Mouse (Mus musculus): ENCODE results near the gene Kcnma1. TPM values are rescaled to one million over a fixed set of nuclear protein-coding genes. Genes with fewer than 3 reads are reported as not detected.

Gene Kcnma1
- polyA plus RNA-seq, 1 experiment from 2014 or later = 7.8 TPM

- no peaks in the 10 kb centered on the region for H3K27me3 ChIP-seq (replicated peaks; ENCODE audit: control insufficient read depth, insufficient read depth, low read length)
- no peaks in the 10 kb centered on the region for H3K9me3 ChIP-seq (ENCODE audit: control insufficient read depth, low read length)
- no peak overlapping the region for H3K27ac ChIP-seq (replicated peaks; ENCODE audit: low read depth, low read length)
- H3K4me2 ChIP-seq (ENCODE audit: low read depth, low read length) = no peak overlapping the region
- H3K4me1 ChIP-seq (ENCODE audit: control insufficient read depth, insufficient read depth, low read length) = 0 out of 2 replicates have a peak, but pooled peaks cover 3% of the 10 kb centered on the region
- peak; percentile 68 for ATAC-seq (ENCODE audit: low read depth)
- WGBS = 38% methylated on average over 3 of the region's 3 CpGs
- H3K9ac ChIP-seq (ENCODE audit: low read depth, low read length) = no peak overlapping the region
- DNase-seq (ENCODE audit: low spot score) = peak; percentile 51
- H3K36me3 ChIP-seq (ENCODE audit: control insufficient read depth, insufficient read depth, low read length) = no peaks in the 10 kb centered on the region
- no peak overlapping the region for H3K4me3 ChIP-seq (ENCODE audit: low read depth, low read length)
These were observed 463.8 kb downstream of the Kcnma1 start for GRCm38 (mm10) chr14:23550467-23550866.

GRCm38 (mm10) chr14:23542131-23542530 is 472.2 kb downstream of the Kcnma1 start:
- H3K9me3 ChIP-seq (ENCODE audit: control insufficient read depth, low read length) = peaks cover 5% of the 10 kb centered on the region; the same call in 1 of the 2 replicates
- no peak overlapping the region for H3K27ac ChIP-seq (replicated peaks; ENCODE audit: low read depth, low read length)
- no peak overlapping the region for H3K9ac ChIP-seq (ENCODE audit: low read depth, low read length)
- 77% methylated on average over 6 of the region's 6 CpGs for WGBS
- H3K27me3 ChIP-seq (replicated peaks; ENCODE audit: control insufficient read depth, insufficient read depth, low read length) = no peaks in the 10 kb centered on the region
- no peak for DNase-seq (ENCODE audit: low spot score)
- H3K36me3 ChIP-seq (ENCODE audit: control insufficient read depth, insufficient read depth, low read length) = no peaks in the 10 kb centered on the region
- H3K4me1 ChIP-seq (ENCODE audit: control insufficient read depth, insufficient read depth, low read length) = no peaks in the 10 kb centered on the region
- no peak for ATAC-seq (ENCODE audit: low read depth)
- H3K4me3 ChIP-seq (ENCODE audit: low read depth, low read length) = no peak overlapping the region
- no peak overlapping the region for H3K4me2 ChIP-seq (ENCODE audit: low read depth, low read length)

GRCm38 (mm10) chr14:23539621-23540020 is 474.7 kb downstream of the Kcnma1 start:
- H3K9ac ChIP-seq (ENCODE audit: low read depth, low read length) = no peak overlapping the region
- no peaks in the 10 kb centered on the region for H3K4me1 ChIP-seq (ENCODE audit: control insufficient read depth, insufficient read depth, low read length)
- H3K4me3 ChIP-seq (ENCODE audit: low read depth, low read length) = no peak overlapping the region
- WGBS = 74% methylated on average over 3 of the region's 3 CpGs
- H3K27ac ChIP-seq (replicated peaks; ENCODE audit: low read depth, low read length) = no peak overlapping the region
- H3K27me3 ChIP-seq (replicated peaks; ENCODE audit: control insufficient read depth, insufficient read depth, low read length) = no peaks in the 10 kb centered on the region
- ATAC-seq (ENCODE audit: low read depth) = no peak
- DNase-seq (ENCODE audit: low spot score) = no peak
- H3K9me3 ChIP-seq (ENCODE audit: control insufficient read depth, low read length) = peaks cover 7% of the 10 kb centered on the region; the same call in 1 of the 2 replicates
- H3K4me2 ChIP-seq (ENCODE audit: low read depth, low read length) = no peak overlapping the region
- H3K36me3 ChIP-seq (ENCODE audit: control insufficient read depth, insufficient read depth, low read length) = no peaks in the 10 kb centered on the region

- no peak overlapping the region for H3K4me2 ChIP-seq (ENCODE audit: low read depth, low read length)
- H3K36me3 ChIP-seq (ENCODE audit: control insufficient read depth, insufficient read depth, low read length) = no peaks in the 10 kb centered on the region
- H3K27ac ChIP-seq (replicated peaks; ENCODE audit: low read depth, low read length) = no peak overlapping the region
- ATAC-seq (ENCODE audit: low read depth) (no peak), DNase-seq (ENCODE audit: low spot score) (no peak)
- no peak overlapping the region for H3K9ac ChIP-seq (ENCODE audit: low read depth, low read length)
- no peak overlapping the region for H3K4me3 ChIP-seq (ENCODE audit: low read depth, low read length)
- peaks cover 14% of the 10 kb centered on the region for H3K4me1 ChIP-seq (ENCODE audit: control insufficient read depth, insufficient read depth, low read length)
- WGBS = 95% methylated on average over 3 of the region's 3 CpGs
- H3K27me3 ChIP-seq (replicated peaks; ENCODE audit: control insufficient read depth, insufficient read depth, low read length) = no peaks in the 10 kb centered on the region
- peaks cover 7% of the 10 kb centered on the region; the same call in 1 of the 2 replicates for H3K9me3 ChIP-seq (ENCODE audit: control insufficient read depth, low read length)
These were observed 480.9 kb downstream of the Kcnma1 start for GRCm38 (mm10) chr14:23533346-23533745.

GRCm38 (mm10) chr14:23531735-23532525 is 482.4 kb downstream of the Kcnma1 start:
- H3K9ac ChIP-seq (ENCODE audit: low read depth, low read length) = no peak overlapping the region
- no peaks in the 10 kb centered on the region for H3K36me3 ChIP-seq (ENCODE audit: control insufficient read depth, insufficient read depth, low read length)
- DNase-seq (ENCODE audit: low spot score) (peak; percentile 75), ATAC-seq (ENCODE audit: low read depth) (no peak)
- WGBS = 61% methylated on average over 8 of the region's 8 CpGs
- no peaks in the 10 kb centered on the region for H3K27me3 ChIP-seq (replicated peaks; ENCODE audit: control insufficient read depth, insufficient read depth, low read length)
- H3K4me2 ChIP-seq (ENCODE audit: low read depth, low read length) = no peak overlapping the region
- H3K4me1 ChIP-seq (ENCODE audit: control insufficient read depth, insufficient read depth, low read length) = peaks cover 19% of the 10 kb centered on the region
- H3K4me3 ChIP-seq (ENCODE audit: low read depth, low read length) = no peak overlapping the region
- H3K27ac ChIP-seq (replicated peaks; ENCODE audit: low read depth, low read length) = no peak overlapping the region; the same call in 1 of the 2 replicates
- H3K9me3 ChIP-seq (ENCODE audit: control insufficient read depth, low read length) = peaks cover 7% of the 10 kb centered on the region; the same call in 1 of the 2 replicates

GRCm38 (mm10) chr14:23529720-23530119 is 484.6 kb downstream of the Kcnma1 start:
- no peaks in the 10 kb centered on the region for H3K27me3 ChIP-seq (replicated peaks; ENCODE audit: control insufficient read depth, insufficient read depth, low read length)
- H3K36me3 ChIP-seq (ENCODE audit: control insufficient read depth, insufficient read depth, low read length) = no peaks in the 10 kb centered on the region
- H3K4me1 ChIP-seq (ENCODE audit: control insufficient read depth, insufficient read depth, low read length) = peaks cover 19% of the 10 kb centered on the region
- DNase-seq (ENCODE audit: low spot score) = peak; percentile 84
- H3K27ac ChIP-seq (replicated peaks; ENCODE audit: low read depth, low read length) = peak overlapping the region; percentile 45
- no peak overlapping the region for H3K4me2 ChIP-seq (ENCODE audit: low read depth, low read length)
- H3K4me3 ChIP-seq (ENCODE audit: low read depth, low read length) = no peak overlapping the region
- peaks cover 6% of the 10 kb centered on the region; the same call in 1 of the 2 replicates for H3K9me3 ChIP-seq (ENCODE audit: control insufficient read depth, low read length)
- peak; percentile 31; the same call in 1 of the 2 replicates for ATAC-seq (ENCODE audit: low read depth)
- WGBS = 5% methylated on average over 4 of the region's 4 CpGs
- no peak overlapping the region for H3K9ac ChIP-seq (ENCODE audit: low read depth, low read length)

GRCm38 (mm10) chr14:23529229-23529628 is 485.1 kb downstream of the Kcnma1 start:
- WGBS = 54% methylated on average over 1 of the region's 1 CpGs
- H3K27ac ChIP-seq (replicated peaks; ENCODE audit: low read depth, low read length) = peak overlapping the region; percentile 45
- ATAC-seq (ENCODE audit: low read depth) = 0 out of 2 replicates have a peak, but pooled peaks have one; percentile 53

GRCm38 (mm10) chr14:23525910-23526309 is 488.4 kb downstream of the Kcnma1 start:
- peaks cover 23% of the 10 kb centered on the region for H3K4me1 ChIP-seq (ENCODE audit: control insufficient read depth, insufficient read depth, low read length)
- ATAC-seq (ENCODE audit: low read depth) (no peak), DNase-seq (ENCODE audit: low spot score) (no peak)
- no peak overlapping the region for H3K27ac ChIP-seq (replicated peaks; ENCODE audit: low read depth, low read length)
- no peak overlapping the region for H3K4me3 ChIP-seq (ENCODE audit: low read depth, low read length)
- no peaks in the 10 kb centered on the region for H3K9me3 ChIP-seq (ENCODE audit: control insufficient read depth, low read length)
- no peaks in the 10 kb centered on the region for H3K36me3 ChIP-seq (ENCODE audit: control insufficient read depth, insufficient read depth, low read length)
- no peak overlapping the region for H3K9ac ChIP-seq (ENCODE audit: low read depth, low read length)
- H3K27me3 ChIP-seq (replicated peaks; ENCODE audit: control insufficient read depth, insufficient read depth, low read length) = no peaks in the 10 kb centered on the region
- WGBS = 71% methylated on average over 1 of the region's 1 CpGs
- no peak overlapping the region for H3K4me2 ChIP-seq (ENCODE audit: low read depth, low read length)

More at GRCm38 (mm10) chr14:23529229-23529628, 485.1 kb downstream of the Kcnma1 start:
- Histone ChIP-seq H3K27me3 (replicated peaks; ENCODE audit: control insufficient read depth, insufficient read depth, low read length) (no peaks in the 10 kb centered on the region), H3K4me1 (ENCODE audit: control insufficient read depth, insufficient read depth, low read length) (peaks cover 19% of the 10 kb centered on the region), H3K9me3 (ENCODE audit: control insufficient read depth, low read length) (0 out of 2 replicates have a peak, but pooled peaks cover 1% of the 10 kb centered on the region), H3K9ac (ENCODE audit: low read depth, low read length) (no peak overlapping the region), H3K4me3 (ENCODE audit: low read depth, low read length) (no peak overlapping the region), H3K4me2 (ENCODE audit: low read depth, low read length) (no peak overlapping the region), H3K36me3 (ENCODE audit: control insufficient read depth, insufficient read depth, low read length) (no peaks in the 10 kb centered on the region)
- DNase-seq (ENCODE audit: low spot score) = no peak
